Mouse (Mus musculus) C2C12 (cell line): ENCODE results near the gene Cdc42ep4.

Experiments used
- CTCF ChIP-seq: IDR thresholded peaks from one replicate; pipeline ENCODE4 v1.5.1; 2011; ENCODE audit not compliant: control insufficient read depth, insufficient read depth, insufficient read length
- MAX ChIP-seq: IDR thresholded peaks from one replicate; pipeline ENCODE4 v1.6.1; 2011; ENCODE audit warnings: mild to moderate bottlenecking, control low read depth
- MYOD1 ChIP-seq: IDR thresholded peaks from one replicate; pipeline ENCODE4 v1.6.1; 2011; ENCODE audit warnings: low read depth; ENCODE audit not compliant: control insufficient read depth, insufficient read length
- USF1 ChIP-seq: IDR thresholded peaks from one replicate; pipeline ENCODE4 v1.6.1; 2011; ENCODE audit warnings: low read depth, mild to moderate bottlenecking, control low read depth, moderate library complexity

DNA sequence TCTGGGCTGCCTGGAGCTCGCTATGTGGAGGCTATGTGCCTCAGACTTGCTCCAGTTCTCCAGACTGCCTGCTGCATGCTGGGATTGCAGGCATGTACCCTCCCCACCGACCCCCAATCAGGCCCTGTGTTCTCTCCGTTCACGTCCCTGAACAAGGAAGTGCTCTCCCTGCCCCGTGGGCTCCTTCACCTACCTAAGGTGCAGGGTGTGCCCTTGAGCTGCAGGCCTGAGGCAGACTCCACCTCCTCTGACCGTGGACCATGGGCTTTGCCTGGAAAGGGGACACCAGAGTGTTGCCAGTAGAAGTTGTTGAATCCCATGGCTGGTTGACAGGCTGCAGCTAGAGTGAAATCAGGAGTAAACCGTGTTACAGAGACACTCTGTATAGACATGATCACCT, 52.0 kb downstream of the Cdc42ep4 start:
- TF ChIP-seq CTCF (no peak), MYOD1 (no peak), USF1 (no peak), MAX (no peak)
